Mouse (Mus musculus) heart, embryonic 16.5 days (tissue): ENCODE data around the gene Nedd9. TPM values are rescaled to one million over a fixed set of nuclear protein-coding genes. Genes with fewer than 3 reads are reported as not detected.

Experiments
- ATAC-seq: fragments of 200-750 bp; cut with Nextera tagmentation; replicated peaks from 2 replicates; pipeline ENCODE4 v1.8.0; 2017; ENCODE audit warnings: moderate number of reproducible peaks; ENCODE audit not compliant: insufficient read depth, low FRiP score; ENCODE audit errors: extremely low read depth
- H3K27ac ChIP-seq: fragments of 300-500 bp; sonication (generic); 2 replicates; pipeline ENCODE4 v1.5.1; 2014; ENCODE audit warnings: mild to moderate bottlenecking, low read length, control low read depth, moderate library complexity
- H3K27me3 ChIP-seq: fragments of 300-500 bp; sonication (generic); 2 replicates; pipeline ENCODE4 v1.6.1; 2014; ENCODE audit warnings: low read length, mixed read lengths; ENCODE audit not compliant: control insufficient read depth, insufficient read depth
- H3K36me3 ChIP-seq: fragments of 300-500 bp; sonication (generic); 2 replicates; pipeline ENCODE4 v1.6.1; 2014; ENCODE audit not compliant: control insufficient read depth, insufficient read depth
- H3K4me1 ChIP-seq: fragments of 300-500 bp; sonication (generic); 2 replicates; pipeline ENCODE4 v1.6.1; 2014; ENCODE audit warnings: low read length, mixed read lengths; ENCODE audit not compliant: control insufficient read depth, insufficient read depth
- H3K4me2 ChIP-seq: fragments of 300-500 bp; sonication (generic); 2 replicates; pipeline ENCODE4 v1.6.1; 2014; ENCODE audit warnings: low read depth, mild to moderate bottlenecking, control low read depth, low read length
- H3K4me3 ChIP-seq: fragments of 300-500 bp; sonication (generic); 2 replicates; pipeline ENCODE4 v1.5.1; 2014; ENCODE audit warnings: mild to moderate bottlenecking, control low read depth, low read length
- H3K9ac ChIP-seq: fragments of 300-500 bp; sonication (generic); 2 replicates; pipeline ENCODE4 v1.6.1; 2014; ENCODE audit warnings: low read length, control low read depth
- H3K9me3 ChIP-seq: fragments of 300-500 bp; sonication (generic); replicated peaks from 2 replicates; pipeline ENCODE4 v1.6.1; 2016; ENCODE audit warnings: low read length; ENCODE audit not compliant: control insufficient read depth
- WGBS: fragments of 180-500 bp; shearing (Covaris S2); extraction: QIAGEN DNeasy Blood & Tissue Kit; methylation state at CpG from one replicate; pipeline ENCODE4 v1.1.7; 2014; 5-methylcytosine and 5-hydroxymethylcytosine counted together
- polyA plus RNA-seq: library from polyadenylated mRNA; unstranded; fragments of >200 nt; fragmentation: Nextera tagmentation; extraction: Ambion mirVana; gene quantifications from 2 replicates; pipeline ENCODE4 v1.2.1, GENCODE M21; 2015

Gene Nedd9
- polyA plus RNA-seq, 1 experiment from 2014 or later: 19.5 TPM

DNA sequence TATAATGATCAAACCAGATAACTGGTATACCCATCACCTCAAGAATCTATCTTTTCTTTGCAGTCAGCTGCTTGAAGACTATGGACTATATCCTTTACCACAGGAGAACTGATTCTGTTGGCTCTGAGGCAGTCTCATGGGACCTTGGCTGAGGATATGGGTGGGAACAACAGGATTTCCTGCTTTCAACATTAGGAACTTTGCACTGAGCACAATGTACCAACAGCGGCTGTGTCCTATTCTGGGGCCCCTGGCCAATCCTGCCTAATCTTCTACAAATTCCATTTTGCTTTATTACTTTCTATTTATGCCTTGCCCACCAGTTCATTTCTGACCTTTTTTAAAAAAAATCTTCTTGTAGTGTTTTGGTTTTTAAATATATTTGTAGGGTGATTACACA is 21.0 kb downstream of the Nedd9 start:
- H3K9me3 ChIP-seq: peaks cover 2% of the 10 kb centered on the region; the same call in 1 of the 2 replicates
- no peaks in the 10 kb centered on the region for H3K36me3 ChIP-seq
- peak; percentile 81 for ATAC-seq
- H3K4me3 ChIP-seq: no peak overlapping the region
- no peak overlapping the region for H3K9ac ChIP-seq
- peak overlapping the region; percentile 83 for H3K27ac ChIP-seq
- H3K27me3 ChIP-seq: peaks cover 63% of the 10 kb centered on the region
- no peak overlapping the region for H3K4me2 ChIP-seq
- WGBS: 46% methylated on average over 1 of the region's 1 CpGs
- no peaks in the 10 kb centered on the region for H3K4me1 ChIP-seq

DNA sequence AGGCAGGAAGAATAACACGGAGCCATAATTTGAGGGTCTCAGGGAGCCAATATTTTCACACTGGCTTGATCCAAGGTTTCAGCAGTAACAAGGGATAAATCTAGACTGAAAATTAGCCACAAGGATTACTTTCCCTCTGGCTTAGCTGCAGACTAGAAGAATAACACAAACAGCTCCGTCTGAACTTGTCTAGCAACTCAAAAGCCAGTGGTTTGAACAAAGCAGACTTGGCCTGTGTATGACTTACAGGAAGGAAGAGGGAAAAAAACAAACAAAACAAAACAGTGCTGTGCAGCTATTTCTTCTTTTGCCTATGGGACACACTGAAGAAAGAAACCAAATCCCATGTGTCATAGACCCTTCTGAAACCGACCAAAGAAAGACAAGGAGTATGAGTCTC is 25.7 kb downstream of the Nedd9 start:
- H3K9ac ChIP-seq: no peak overlapping the region
- no peak overlapping the region for H3K27ac ChIP-seq
- peaks cover 2% of the 10 kb centered on the region; the same call in 1 of the 2 replicates for H3K9me3 ChIP-seq
- H3K36me3 ChIP-seq: no peaks in the 10 kb centered on the region
- H3K4me2 ChIP-seq: no peak overlapping the region
- 66% methylated on average over 3 of the region's 3 CpGs for WGBS
- H3K4me1 ChIP-seq: peaks cover 14% of the 10 kb centered on the region
- peaks cover 79% of the 10 kb centered on the region for H3K27me3 ChIP-seq
- ATAC-seq: no peak
- H3K4me3 ChIP-seq: no peak overlapping the region

DNA sequence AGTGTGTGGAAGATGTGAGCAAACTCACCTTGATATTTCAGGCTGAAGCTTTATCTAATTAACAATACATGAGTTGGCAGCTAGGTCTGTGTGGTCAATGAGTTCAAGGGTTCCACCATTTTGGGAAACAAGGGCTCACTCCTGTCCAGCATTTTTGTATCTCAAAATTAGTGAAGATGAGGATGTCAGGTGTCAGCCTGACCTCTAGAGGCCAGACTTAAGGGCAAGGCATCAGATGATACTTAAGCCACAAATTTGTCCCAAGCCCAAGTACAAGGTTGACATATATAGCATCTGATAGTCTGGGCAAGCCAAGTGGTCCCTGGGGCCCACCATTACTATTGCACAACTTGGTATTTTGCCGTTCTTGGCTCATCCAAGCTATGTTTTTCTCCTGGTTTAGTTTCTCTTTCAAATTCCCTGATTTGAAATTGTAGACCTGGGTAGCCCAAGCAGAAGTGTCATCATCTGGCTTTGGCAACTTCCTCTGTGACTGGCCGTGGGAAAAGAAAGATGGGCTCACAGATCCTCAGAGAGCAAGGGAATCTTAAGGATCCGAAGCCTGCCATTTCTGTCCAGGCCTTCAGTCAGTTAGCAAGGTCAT is 27.4 kb downstream of the Nedd9 start:
- 85% methylated on average over 3 of the region's 3 CpGs for WGBS
- Histone ChIP-seq H3K4me2 (no peak overlapping the region), H3K9ac (no peak overlapping the region), H3K36me3 (no peaks in the 10 kb centered on the region), H3K27ac (no peak overlapping the region), H3K27me3 (peaks cover 68% of the 10 kb centered on the region), H3K4me1 (peaks cover 18% of the 10 kb centered on the region), H3K9me3 (peaks cover 2% of the 10 kb centered on the region; the same call in 1 of the 2 replicates), H3K4me3 (no peak overlapping the region)
- no peak for ATAC-seq

DNA sequence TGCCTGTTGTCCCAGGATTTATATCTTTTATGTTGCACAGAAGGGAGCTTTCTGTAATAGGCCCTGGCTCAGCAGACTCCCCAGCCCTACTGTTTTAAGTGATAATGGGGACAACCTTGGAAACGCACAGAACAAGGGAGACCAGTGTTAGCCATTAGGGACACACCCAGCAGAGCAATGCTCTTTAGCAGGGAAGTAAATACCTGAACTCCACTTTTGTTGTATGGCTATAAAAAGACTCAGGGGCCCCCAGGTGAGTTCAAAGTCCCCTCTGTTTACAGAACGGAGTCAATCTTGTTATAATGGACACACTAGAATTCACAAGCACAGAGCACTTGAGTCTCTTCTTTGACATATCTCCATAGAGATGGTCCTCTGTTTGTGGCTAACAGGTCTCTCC is 28.5 kb downstream of the Nedd9 start:
- Histone ChIP-seq H3K9ac (no peak overlapping the region), H3K27ac (no peak overlapping the region), H3K27me3 (peaks cover 74% of the 10 kb centered on the region), H3K4me1 (peaks cover 18% of the 10 kb centered on the region), H3K4me3 (no peak overlapping the region), H3K36me3 (no peaks in the 10 kb centered on the region), H3K9me3 (0 out of 2 replicates have a peak, but pooled peaks cover under 1% of the 10 kb centered on the region), H3K4me2 (no peak overlapping the region)
- 69% methylated on average over 2 of the region's 2 CpGs for WGBS
- no peak for ATAC-seq

DNA sequence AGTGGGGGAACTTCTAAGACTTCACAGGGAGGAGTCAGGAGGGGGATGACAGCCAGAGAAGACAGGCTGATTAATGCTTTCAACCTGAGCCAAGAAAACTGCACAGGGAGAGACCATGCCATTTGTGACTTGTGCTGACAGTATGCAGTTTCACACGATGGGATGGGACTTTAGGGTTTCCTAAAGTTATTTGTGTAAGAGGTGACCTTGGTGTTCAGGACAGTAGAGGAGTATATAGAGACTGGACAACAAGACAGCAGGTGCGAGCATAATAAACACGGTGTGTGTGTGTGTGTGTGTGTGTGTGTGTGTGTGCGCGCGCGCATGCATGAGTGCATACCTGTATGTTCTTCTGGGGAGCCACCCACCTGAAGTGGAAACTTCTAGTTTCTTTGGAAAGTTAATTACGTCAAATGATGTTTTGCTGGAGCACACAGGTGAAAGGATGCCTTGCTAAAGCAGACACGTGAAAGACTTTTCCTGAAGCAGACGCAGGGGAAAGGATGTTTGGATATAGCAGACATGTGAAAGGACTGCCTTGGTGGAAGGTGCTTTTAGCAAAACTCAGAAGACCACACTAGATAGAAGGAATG is 29.3 kb downstream of the Nedd9 start:
- WGBS: 78% methylated on average over 10 of the region's 10 CpGs
- Histone ChIP-seq H3K4me2 (no peak overlapping the region), H3K9ac (no peak overlapping the region), H3K4me1 (peaks cover 18% of the 10 kb centered on the region), H3K36me3 (no peaks in the 10 kb centered on the region), H3K4me3 (no peak overlapping the region), H3K27me3 (peaks cover 76% of the 10 kb centered on the region), H3K9me3 (no peaks in the 10 kb centered on the region), H3K27ac (no peak overlapping the region)
- no peak for ATAC-seq

DNA sequence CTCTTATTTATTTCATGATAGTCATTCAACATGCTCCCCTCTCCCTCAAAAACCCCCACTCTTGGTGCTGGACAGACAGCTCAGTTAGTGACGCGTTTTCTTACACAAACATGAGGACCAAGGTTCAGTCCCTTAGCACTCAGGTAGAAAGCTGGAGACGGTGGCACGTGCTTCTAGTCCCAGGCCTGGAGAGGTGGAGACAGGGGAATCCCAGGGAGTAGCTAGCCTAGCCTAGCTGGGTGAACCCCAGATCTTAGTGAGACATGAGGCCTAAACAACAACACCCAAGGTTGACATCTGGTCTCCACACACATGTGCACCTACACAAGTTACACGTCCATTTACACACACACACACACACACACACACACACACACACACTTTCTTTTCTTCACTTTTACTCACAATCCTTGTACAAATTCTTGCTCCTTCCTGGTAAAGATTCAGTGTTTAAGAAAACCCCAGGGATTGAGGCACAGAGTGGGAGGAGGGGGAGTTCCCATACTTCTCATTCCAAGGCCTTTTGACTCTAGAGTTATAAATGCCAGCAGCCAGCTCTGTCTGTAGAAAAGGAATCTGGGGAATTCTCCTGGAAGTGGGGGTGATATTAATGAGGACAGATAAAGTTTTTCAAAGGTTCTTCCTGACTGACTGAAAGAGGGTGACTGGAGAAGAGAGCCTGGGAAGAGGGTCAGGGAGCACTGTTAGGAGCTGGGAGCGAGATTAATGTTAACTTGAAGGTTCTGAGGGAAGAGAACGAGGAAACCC is 29.9 kb downstream of the Nedd9 start:
- Histone ChIP-seq H3K9ac (no peak overlapping the region), H3K36me3 (no peaks in the 10 kb centered on the region), H3K9me3 (no peaks in the 10 kb centered on the region), H3K27me3 (peaks cover 71% of the 10 kb centered on the region), H3K4me3 (no peak overlapping the region), H3K27ac (no peak overlapping the region; the same call in 1 of the 2 replicates), H3K4me2 (no peak overlapping the region), H3K4me1 (peaks cover 18% of the 10 kb centered on the region)
- ATAC-seq: peak; percentile 53
- 47% methylated on average over 7 of the region's 7 CpGs for WGBS

DNA sequence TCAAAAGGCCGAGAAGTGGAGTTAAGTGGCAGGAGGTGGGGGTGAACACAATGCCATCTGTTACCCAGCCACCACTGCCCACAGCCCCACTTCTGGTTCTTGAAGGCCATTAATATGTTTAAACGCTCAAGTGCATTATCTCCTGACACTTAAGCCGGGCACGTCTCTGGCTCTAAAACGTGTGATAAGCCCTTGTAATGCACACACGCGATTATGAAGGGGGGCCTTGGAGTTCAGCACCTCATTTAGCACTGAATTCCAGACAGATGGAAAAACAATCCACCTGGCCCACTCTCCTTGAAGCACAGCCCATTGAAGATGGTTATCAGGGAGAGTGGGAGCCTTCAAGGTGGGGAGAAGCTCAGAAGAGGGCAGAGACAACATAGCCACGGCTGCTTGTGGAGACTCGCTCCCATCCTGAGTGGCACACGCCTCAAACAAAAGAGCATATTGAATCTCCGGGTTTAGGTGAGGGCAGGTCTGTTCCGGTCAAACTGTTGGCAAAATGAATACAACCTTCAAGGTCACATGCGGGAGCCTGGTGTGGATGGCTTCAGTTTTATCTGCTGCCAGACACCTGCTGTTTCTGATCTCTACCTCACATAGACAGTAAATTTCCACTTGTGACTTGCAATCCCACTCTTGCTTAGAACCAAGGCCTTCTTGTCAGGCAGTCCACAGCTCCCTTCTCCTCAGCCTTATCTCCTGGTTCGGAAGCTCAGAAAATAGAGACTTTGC is 30.7 kb downstream of the Nedd9 start:
- H3K4me2 ChIP-seq: no peak overlapping the region
- H3K9ac ChIP-seq: no peak overlapping the region
- H3K27ac ChIP-seq: no peak overlapping the region
- 33% methylated on average over 14 of the region's 14 CpGs for WGBS
- no peak overlapping the region for H3K4me3 ChIP-seq
- no peak for ATAC-seq
- H3K27me3 ChIP-seq: peaks cover 71% of the 10 kb centered on the region
- no peaks in the 10 kb centered on the region for H3K36me3 ChIP-seq
- no peaks in the 10 kb centered on the region for H3K9me3 ChIP-seq
- peaks cover 18% of the 10 kb centered on the region for H3K4me1 ChIP-seq

DNA sequence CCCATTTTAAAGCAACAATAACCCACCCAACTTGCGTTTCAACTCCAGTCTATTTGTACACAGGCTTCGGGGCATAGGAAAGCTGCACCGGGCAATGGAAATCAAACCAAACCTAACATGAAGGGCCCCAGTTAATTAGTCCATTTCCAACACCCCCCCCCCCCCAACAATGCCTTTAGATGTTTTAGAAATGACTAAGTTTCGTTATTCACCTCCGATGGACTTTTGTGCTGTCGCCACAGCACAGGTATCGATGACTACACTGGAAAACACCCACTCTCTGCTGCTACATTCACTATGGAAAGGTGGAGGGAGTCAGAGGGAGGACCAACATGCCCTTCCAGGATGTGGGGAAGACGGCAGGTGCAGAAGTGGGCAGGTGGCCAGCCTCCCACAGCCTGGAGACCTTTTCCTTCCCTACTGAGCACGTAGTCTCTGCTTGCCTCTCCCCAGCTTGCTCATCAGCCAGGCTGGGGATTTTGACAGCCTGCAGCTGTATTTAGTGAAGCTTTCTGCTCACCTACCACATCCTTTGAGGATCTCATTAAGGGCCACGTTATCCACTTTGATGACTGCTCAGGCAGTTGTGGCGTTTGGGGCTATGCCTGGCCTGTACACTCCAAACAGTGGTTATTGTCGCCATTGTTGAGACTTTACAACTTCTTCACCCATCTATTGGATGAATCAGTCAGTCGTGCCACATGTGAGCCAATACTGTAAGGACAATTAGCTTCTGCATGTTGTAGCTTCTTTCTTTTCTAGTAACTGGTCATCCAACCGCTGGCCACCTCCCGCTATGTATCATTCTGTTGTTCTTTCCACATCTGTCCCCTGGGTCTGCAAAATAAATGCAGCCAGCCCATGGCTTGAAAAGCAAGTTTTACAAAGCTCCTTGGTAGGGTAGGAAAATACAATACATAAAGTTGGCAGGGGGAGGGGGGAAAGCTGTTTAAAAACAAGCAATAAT is 33.7 kb downstream of the Nedd9 start:
- H3K9ac ChIP-seq: no peak overlapping the region
- WGBS: 77% methylated on average over 15 of the region's 15 CpGs
- no peak overlapping the region for H3K4me2 ChIP-seq
- H3K4me3 ChIP-seq: no peak overlapping the region
- peaks cover 18% of the 10 kb centered on the region for H3K4me1 ChIP-seq
- H3K27ac ChIP-seq: no peak overlapping the region
- no peaks in the 10 kb centered on the region for H3K36me3 ChIP-seq
- peaks cover 69% of the 10 kb centered on the region for H3K27me3 ChIP-seq
- 0 out of 2 replicates have a peak, but pooled peaks have one; percentile 56 for ATAC-seq
- no peaks in the 10 kb centered on the region for H3K9me3 ChIP-seq
